Comparison of ENCODE assay signal across 13 mouse cellular contexts in the genomic region with DNA sequence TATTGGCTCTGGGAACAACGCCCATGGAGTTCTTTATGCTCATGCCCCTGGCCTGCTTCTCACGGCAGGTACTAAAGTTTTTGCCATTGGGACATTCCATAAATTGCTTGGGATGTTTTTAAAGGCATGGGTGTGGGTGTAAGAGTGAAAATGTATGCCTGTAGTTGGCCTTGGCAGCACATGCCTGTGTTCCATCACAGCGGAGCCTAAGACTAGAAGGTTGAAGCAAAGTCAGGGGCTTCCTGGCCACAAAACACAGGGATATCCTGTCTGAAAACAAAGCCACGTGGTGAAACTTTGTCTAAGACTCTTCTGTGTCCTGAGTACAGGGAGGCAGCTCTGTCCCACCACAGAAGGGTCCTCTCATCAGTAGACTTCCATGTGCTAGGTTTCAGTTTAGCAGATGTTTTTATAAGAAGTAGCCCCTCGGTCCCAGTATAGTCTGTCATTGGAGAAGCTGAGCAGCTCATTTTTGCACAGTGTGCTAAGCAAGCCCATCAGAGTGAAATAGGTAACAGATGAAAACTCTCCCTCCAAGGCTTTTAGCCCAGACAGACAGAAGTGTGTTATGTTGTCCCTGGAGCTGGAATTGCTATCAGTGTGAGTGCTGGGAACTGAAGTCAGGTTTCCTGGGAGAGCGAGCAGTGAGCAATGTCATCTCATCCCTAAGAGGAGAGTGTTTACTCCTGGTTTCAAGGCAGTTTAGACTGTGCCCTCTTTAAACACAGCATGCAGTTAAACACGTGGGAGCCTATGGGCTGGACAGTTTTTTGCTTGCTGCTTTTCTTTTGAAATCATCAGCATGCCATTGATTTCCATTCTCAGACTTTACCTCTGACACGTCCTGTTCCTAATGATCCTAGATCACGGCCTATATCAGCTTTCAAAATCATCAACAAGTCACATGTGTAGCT. TPM values are rescaled to one million over a fixed set of nuclear protein-coding genes. Genes with fewer than 3 reads are reported as not detected.
A peak's percentile ranks its signal among the peaks of the same experiment; 100 is the strongest.
DNase-seq lines count a peak whose midpoint lies in the region; ATAC-seq and TF ChIP-seq lines count a peak whose summit lies in the region.
"Had no signal": no experiment of that assay in that cellular context is flagged by ENCODE, and none has a peak within 500 bp of the region (broad histone marks: within the 10 kb centered on the region; RNA-seq: fewer than 3 reads in every experiment).

No protein-coding gene starts in this region.

- H3K27me3 ChIP-seq in heart, embryonic 14.5 days (ENCODE audit: control insufficient read depth, insufficient read depth, low read length): no peaks in the 10 kb centered on the region
- H3K27me3 ChIP-seq in embryonic facial prominence, embryonic 15.5 days: no peaks in the 10 kb centered on the region
- H3K27me3 ChIP-seq in liver, embryonic 14.5 days (ENCODE audit: control insufficient read depth, insufficient read depth, low read length): no peaks in the 10 kb centered on the region
- H3K27me3 ChIP-seq: midbrain, embryonic 13.5 days had no signal

- peaks cover 28% of the 10 kb centered on the region for H3K36me3 ChIP-seq in heart, embryonic 14.5 days (ENCODE audit: control insufficient read depth, insufficient read depth, low read length)
- H3K36me3 ChIP-seq in embryonic facial prominence, embryonic 15.5 days: peaks cover 32% of the 10 kb centered on the region
- peaks cover 11% of the 10 kb centered on the region; the same call in 1 of the 2 replicates for H3K36me3 ChIP-seq in liver, embryonic 14.5 days (replicated peaks; ENCODE audit: control insufficient read depth, insufficient read depth, low read depth)

- no peak for DNase-seq in heart, adult 9 months (ENCODE audit: low spot score in 2 of 2)
- peak; percentile 22 for DNase-seq in kidney, postnatal 14 days
- DNase-seq in kidney, adult 9 months: no peak
- DNase-seq in liver, embryonic 14.5 days (ENCODE audit: low read depth in 3 of 3, low spot score in 3 of 3): no peak
- no peak for DNase-seq in layer of hippocampus, adult 9-10 months (ENCODE audit: low spot score)
- DNase-seq in lung, postnatal 4 days: no peak
- DNase-seq: adrenal gland, adult 8-10 months; cerebellum, adult 9-11 months had no signal

- ATAC-seq in heart, embryonic 14.5 days (ENCODE audit: insufficient number of reproducible peaks, insufficient read depth, low FRiP score, low read depth): no peak
- ATAC-seq in embryonic facial prominence, embryonic 15.5 days (ENCODE audit: insufficient number of reproducible peaks, low FRiP score, low TSS enrichment, low read depth): no peak
- ATAC-seq in liver, embryonic 14.5 days (ENCODE audit: insufficient read depth): peak; percentile 40; the same call in 1 of the 2 replicates
- ATAC-seq: forebrain, embryonic 14.5 days; midbrain, embryonic 13.5 days had no signal

- 0 out of 2 replicates have a peak overlapping the region, but pooled peaks have one; percentile 17 for H3K9ac ChIP-seq in heart, embryonic 14.5 days (ENCODE audit: low read length)
- H3K9ac ChIP-seq in embryonic facial prominence, embryonic 15.5 days: no peak overlapping the region
- H3K9ac ChIP-seq in liver, embryonic 14.5 days (replicated peaks): no peak overlapping the region

- H3K4me1 ChIP-seq in heart, embryonic 14.5 days (ENCODE audit: control insufficient read depth in 2 of 2, insufficient read depth in 2 of 2, low read length in 2 of 2): peaks cover 4 to 17% of the 10 kb centered on the region in 2 experiments
- H3K4me1 ChIP-seq in embryonic facial prominence, embryonic 15.5 days: peaks cover 17% of the 10 kb centered on the region
- H3K4me1 ChIP-seq in liver, embryonic 14.5 days (replicated peaks; ENCODE audit: control insufficient read depth in 2 of 2, insufficient read depth in 2 of 2, low read length in 1 of 2): peaks cover 2 to 6% of the 10 kb centered on the region in 2 experiments; a peak in 2 of 4 replicates

- H3K27ac ChIP-seq in heart, embryonic 14.5 days (replicated peaks in 1 of 2; ENCODE audit: control insufficient read depth in 1 of 2, insufficient read depth in 1 of 2, low read depth in 2 of 2, low read length in 2 of 2): peak overlapping the region; percentile 18 to 46; a peak in 2 of 4 replicates
- peak overlapping the region; percentile 69 for H3K27ac ChIP-seq in embryonic facial prominence, embryonic 15.5 days (replicated peaks)
- no peak overlapping the region for H3K27ac ChIP-seq in liver, embryonic 14.5 days
- H3K27ac ChIP-seq: macrophage had no signal

- no peak for TF ChIP-seq CTCF in liver, embryonic 14.5 days (IDR thresholded peaks at IDR 0.05; ENCODE audit: low read depth)

- no peak overlapping the region for H3K4me3 ChIP-seq in heart, embryonic 14.5 days (ENCODE audit: control insufficient read depth in 1 of 2, insufficient read depth in 1 of 2, low read depth in 1 of 2, low read length in 2 of 2)
- H3K4me3 ChIP-seq in embryonic facial prominence, embryonic 15.5 days (replicated peaks): no peak overlapping the region
- no peak overlapping the region for H3K4me3 ChIP-seq in liver, embryonic 14.5 days (ENCODE audit: insufficient read depth in 1 of 2, low read depth in 2 of 2, low read length in 2 of 2)
- H3K4me3 ChIP-seq: midbrain, embryonic 13.5 days had no signal

- H3K9me3 ChIP-seq in heart, embryonic 14.5 days (ENCODE audit: control insufficient read depth, low read length): no peaks in the 10 kb centered on the region
- no peaks in the 10 kb centered on the region for H3K9me3 ChIP-seq in embryonic facial prominence, embryonic 15.5 days (replicated peaks)
- no peaks in the 10 kb centered on the region for H3K9me3 ChIP-seq in liver, embryonic 14.5 days (ENCODE audit: control insufficient read depth, low read length)
- H3K9me3 ChIP-seq: midbrain, embryonic 13.5 days had no signal

- H3K4me2 ChIP-seq in heart, embryonic 14.5 days (ENCODE audit: low read length): no peak overlapping the region
- H3K4me2 ChIP-seq in embryonic facial prominence, embryonic 15.5 days (replicated peaks): no peak overlapping the region
- no peak overlapping the region for H3K4me2 ChIP-seq in liver, embryonic 14.5 days (ENCODE audit: low read depth)
- H3K4me2 ChIP-seq: midbrain, embryonic 13.5 days had no signal

- 60% methylated on average over 9 of the region's 9 CpGs for WGBS in heart, embryonic 14.5 days
- 36% methylated on average over 9 of the region's 9 CpGs for WGBS in embryonic facial prominence, embryonic 15.5 days
- 68% methylated on average over 9 of the region's 9 CpGs for WGBS in liver, embryonic 14.5 days (ENCODE audit: insufficient replicate concordance)

- no peak for TF ChIP-seq EP300 in liver, embryonic 14.5 days (IDR thresholded peaks at IDR 0.05; ENCODE audit: low read depth)

RNA-seq across cellular contexts. Expression of gene Rsg1, which starts 26.6 kb away (rescaled TPM):
- polyA plus RNA-seq in heart, embryonic 14.5 days (2014; fragmentation: Nextera tagmentation; extraction: Ambion mirVana): 1.5 and 1.7 TPM in 2 replicates
- 6.8 and 8.1 TPM in 2 replicates for polyA plus RNA-seq in embryonic facial prominence, embryonic 15.5 days (2015; fragmentation: Nextera tagmentation; extraction: Ambion mirVana)
- polyA plus RNA-seq in liver, embryonic 14.5 days (2012; rRNA removed): 0.78 and 0.87 TPM in 2 replicates
- polyA plus RNA-seq in liver, embryonic 14.5 days (2014; fragmentation: Nextera tagmentation; extraction: Ambion mirVana): 0.56 and 1.2 TPM in 2 replicates
- polyA plus RNA-seq: macrophage had no signal

RNA-seq across cellular contexts. Expression of gene Fbxo42, which starts 39.5 kb away (rescaled TPM):
- 12.7 and 15.7 TPM in 2 replicates for polyA plus RNA-seq in heart, embryonic 14.5 days (2014; fragmentation: Nextera tagmentation; extraction: Ambion mirVana)
- 23.7 and 25.8 TPM in 2 replicates for polyA plus RNA-seq in embryonic facial prominence, embryonic 15.5 days (2015; fragmentation: Nextera tagmentation; extraction: Ambion mirVana)
- 7.5 and 8.3 TPM in 2 replicates for polyA plus RNA-seq in liver, embryonic 14.5 days (2012; rRNA removed)
- polyA plus RNA-seq in liver, embryonic 14.5 days (2014; fragmentation: Nextera tagmentation; extraction: Ambion mirVana): 17.6 and 20.6 TPM in 2 replicates

RNA-seq across cellular contexts. Expression of gene Szrd1, which starts 47.6 kb away (rescaled TPM):
- polyA plus RNA-seq in heart, embryonic 14.5 days (2014; fragmentation: Nextera tagmentation; extraction: Ambion mirVana): 20.8 and 24.0 TPM in 2 replicates
- polyA plus RNA-seq in embryonic facial prominence, embryonic 15.5 days (2015; fragmentation: Nextera tagmentation; extraction: Ambion mirVana): 43.9 and 45.1 TPM in 2 replicates
- 13.3 and 14.2 TPM in 2 replicates for polyA plus RNA-seq in liver, embryonic 14.5 days (2012; rRNA removed)
- 14.3 and 17.2 TPM in 2 replicates for polyA plus RNA-seq in liver, embryonic 14.5 days (2014; fragmentation: Nextera tagmentation; extraction: Ambion mirVana)

RNA-seq across cellular contexts. Expression of gene Arhgef19, which starts 52.1 kb away (rescaled TPM):
- polyA plus RNA-seq in heart, embryonic 14.5 days (2014; fragmentation: Nextera tagmentation; extraction: Ambion mirVana): 1.1 and 2.6 TPM in 2 replicates
- polyA plus RNA-seq in embryonic facial prominence, embryonic 15.5 days (2015; fragmentation: Nextera tagmentation; extraction: Ambion mirVana): 25.6 and 27.7 TPM in 2 replicates
- polyA plus RNA-seq in liver, embryonic 14.5 days (2012; rRNA removed): 0.88 and 0.92 TPM in 2 replicates
- polyA plus RNA-seq in liver, embryonic 14.5 days (2014; fragmentation: Nextera tagmentation; extraction: Ambion mirVana): 0.57 and 0.72 TPM in 2 replicates
- polyA plus RNA-seq: macrophage had no signal
